Mouse (Mus musculus) brain, embryonic 14.5 days (tissue): Measurements from ENCODE around the gene Arhgef7.

Experiments used
- CTCF ChIP-seq: fragments of 200-500 bp; IDR thresholded peaks from 2 replicates; pipeline ENCODE4 v1.5.1; 2012; ENCODE audit warnings: inconsistent platforms, mild to moderate bottlenecking, moderate library complexity, borderline replicate concordance; ENCODE audit not compliant: insufficient read depth, insufficient read length; ENCODE audit errors: extremely low read depth
- POLR2A ChIP-seq: fragments of 200-500 bp; IDR thresholded peaks from 2 replicates; pipeline ENCODE4 v1.6.1; 2012; ENCODE audit warnings: mild to moderate bottlenecking, inconsistent platforms, borderline replicate concordance; ENCODE audit not compliant: poor library complexity, insufficient read depth, insufficient read length, severe bottlenecking; ENCODE audit errors: extremely low read depth

DNA sequence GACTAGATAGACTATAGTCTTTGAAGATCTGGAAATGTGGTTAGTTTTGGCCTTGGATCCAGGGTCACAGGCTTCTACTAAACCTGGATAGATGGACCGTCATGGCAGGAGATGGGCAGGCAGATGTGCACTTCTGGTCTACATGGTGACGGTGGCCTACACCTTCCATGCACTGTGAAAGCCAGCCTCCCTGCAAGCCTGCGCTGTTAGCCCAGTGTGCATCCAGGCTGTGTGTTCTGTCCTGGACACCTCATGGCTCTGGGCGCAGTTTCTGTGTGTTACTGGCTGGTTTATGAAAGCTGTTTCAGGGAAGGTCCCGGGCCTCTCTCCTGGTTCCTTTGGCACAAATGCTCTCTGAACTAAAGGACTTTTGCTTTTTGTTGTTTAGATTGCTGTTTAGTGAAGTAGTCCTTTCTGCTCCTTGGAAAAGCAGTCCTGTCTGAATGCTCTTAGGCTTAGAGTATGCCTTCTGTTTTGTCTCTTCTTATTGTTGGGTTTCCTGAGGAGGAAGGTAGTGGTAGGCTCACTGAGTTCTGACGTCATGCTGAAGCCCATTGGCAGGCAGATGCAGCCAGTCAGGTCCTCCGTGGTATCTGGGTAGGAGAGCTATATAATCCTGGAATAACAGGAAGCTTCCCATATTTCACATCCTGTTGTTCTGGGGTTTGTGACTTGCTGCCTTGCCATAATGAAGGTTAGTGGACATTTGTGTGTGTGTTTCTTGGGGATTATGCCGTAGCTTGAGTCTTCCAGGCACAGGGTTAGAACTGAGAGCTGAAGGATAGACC is 51.3 kb downstream of the Arhgef7 start:
- TF ChIP-seq POLR2A (no peak), CTCF (no peak)
